Mouse (Mus musculus): ENCODE data around the gene Itpa.

- TF ChIP-seq CTCF (IDR thresholded peaks at IDR 0.05; ENCODE audit: extremely low read depth, insufficient read depth, low read length) (no peak), POLR2A (IDR thresholded peaks at IDR 0.05; ENCODE audit: extremely low read depth, insufficient read depth, low read length) (no peak)
Observed at GRCm38 (mm10) chr2:130696700-130697152, 29.3 kb downstream of the Itpa start.
